ENCODE assay signal across 7 mouse cellular contexts in genomic region chr11:93098933-93099381, GRCm38 (mm10). TPM values are rescaled to one million over a fixed set of nuclear protein-coding genes. Genes with fewer than 3 reads are reported as not detected.
A peak's percentile ranks its signal among the peaks of the same experiment; 100 is the strongest.
DNase-seq lines count a peak whose midpoint lies in the region; ATAC-seq and TF ChIP-seq lines count a peak whose summit lies in the region.

No protein-coding gene starts in this region.

- no peak overlapping the region for H3K27ac ChIP-seq in lung, postnatal 0 days (ENCODE audit: low read length)
- peak overlapping the region; percentile 88 for H3K27ac ChIP-seq in hindbrain, embryonic 15.5 days (replicated peaks)
- H3K27ac ChIP-seq in midbrain, embryonic 11.5 days (ENCODE audit: low read depth, low read length), result no peak overlapping the region

- TF ChIP-seq CTCF in lung, postnatal 0 days (IDR thresholded peaks at IDR 0.05), result no peak
- TF ChIP-seq CTCF in lung, adult 2 months (IDR thresholded peaks at IDR 0.05; ENCODE audit: insufficient read depth, low read length), result no peak

- H3K9me3 ChIP-seq in lung, postnatal 0 days (ENCODE audit: low read length), result no peaks in the 10 kb centered on the region
- no peaks in the 10 kb centered on the region for H3K9me3 ChIP-seq in hindbrain, embryonic 15.5 days
- no peaks in the 10 kb centered on the region for H3K9me3 ChIP-seq in midbrain, embryonic 11.5 days (ENCODE audit: control insufficient read depth, low read length)

- H3K4me1 ChIP-seq in lung, postnatal 0 days (ENCODE audit: insufficient read depth, low read depth, low read length), result no peaks in the 10 kb centered on the region
- no peaks in the 10 kb centered on the region for H3K4me1 ChIP-seq in lung, adult 2 months (ENCODE audit: control insufficient read depth, insufficient read depth, low read length)
- H3K4me1 ChIP-seq in hindbrain, embryonic 15.5 days (replicated peaks), result peaks cover 12% of the 10 kb centered on the region; the same call in 1 of the 2 replicates
- peaks cover 13% of the 10 kb centered on the region; the same call in 1 of the 2 replicates for H3K4me1 ChIP-seq in midbrain, embryonic 11.5 days (ENCODE audit: control insufficient read depth, insufficient read depth, low read length)

- 0% methylated on average over 32 of the region's 37 CpGs for WGBS in lung, postnatal 0 days
- WGBS in lung, adult 2 months, result 2% methylated on average over 37 of the region's 37 CpGs
- WGBS in hindbrain, embryonic 15.5 days, result under 1% methylated on average over 35 of the region's 37 CpGs
- under 1% methylated on average over 37 of the region's 37 CpGs for WGBS in midbrain, embryonic 11.5 days

- no peaks in the 10 kb centered on the region for H3K36me3 ChIP-seq in lung, postnatal 0 days (ENCODE audit: insufficient read depth, low read length)
- H3K36me3 ChIP-seq in hindbrain, embryonic 15.5 days, result no peaks in the 10 kb centered on the region
- no peaks in the 10 kb centered on the region for H3K36me3 ChIP-seq in midbrain, embryonic 11.5 days (ENCODE audit: control insufficient read depth, insufficient read depth, low read length)

- no peak for TF ChIP-seq EP300 in lung, postnatal 0 days (IDR thresholded peaks at IDR 0.05)

- no peak for DNase-seq in lung, postnatal 0 days (ENCODE audit: low spot score)
- DNase-seq in lung, adult 2 months, result no peak
- peak; percentile 26 for DNase-seq in embryo, embryonic 10 days (ENCODE audit: low spot score)
- peak; percentile 94 for DNase-seq in midbrain, embryonic 11.5 days (ENCODE audit: low spot score, missing footprints)
- DNase-seq in urinary bladder, postnatal 14 days (ENCODE audit: low spot score), result no peak
- no peak for DNase-seq in spleen, adult 12 weeks (ENCODE audit: low spot score)

- peaks cover 43% of the 10 kb centered on the region for H3K27me3 ChIP-seq in lung, postnatal 0 days (replicated peaks; ENCODE audit: insufficient read depth, low read length)
- 0 out of 2 replicates have a peak, but pooled peaks cover 4% of the 10 kb centered on the region for H3K27me3 ChIP-seq in hindbrain, embryonic 15.5 days
- peaks cover 44% of the 10 kb centered on the region for H3K27me3 ChIP-seq in midbrain, embryonic 11.5 days (ENCODE audit: control insufficient read depth, insufficient read depth, low read length)

- no peak overlapping the region for H3K9ac ChIP-seq in lung, postnatal 0 days (replicated peaks; ENCODE audit: low read depth)
- H3K9ac ChIP-seq in hindbrain, embryonic 15.5 days, result peak overlapping the region; percentile 70
- peak overlapping the region; percentile 45 for H3K9ac ChIP-seq in midbrain, embryonic 11.5 days (ENCODE audit: low read length)

- TF ChIP-seq POLR2A in lung, adult 2 months (IDR thresholded peaks at IDR 0.05; ENCODE audit: borderline replicate concordance, extremely low read depth, low read depth, low read length), result no peak

- peak overlapping the region; percentile 32 for H3K4me2 ChIP-seq in lung, postnatal 0 days (replicated peaks; ENCODE audit: low read depth, low read length)
- H3K4me2 ChIP-seq in hindbrain, embryonic 15.5 days, result peak overlapping the region; percentile 94
- peak overlapping the region; percentile 71 for H3K4me2 ChIP-seq in midbrain, embryonic 11.5 days

- ATAC-seq in lung, postnatal 0 days, result no peak
- ATAC-seq in hindbrain, embryonic 15.5 days (ENCODE audit: low FRiP score, low read depth), result peak; percentile 72
- ATAC-seq in midbrain, embryonic 11.5 days (ENCODE audit: low FRiP score), result peak; percentile 61

- 0 out of 2 replicates have a peak overlapping the region, but pooled peaks have one; percentile 12 for H3K4me3 ChIP-seq in lung, postnatal 0 days (ENCODE audit: low read depth, low read length)
- H3K4me3 ChIP-seq in lung, adult 2 months (replicated peaks; ENCODE audit: extremely low read depth, low read depth, low read length), result no peak overlapping the region
- peak overlapping the region; percentile 72 for H3K4me3 ChIP-seq in hindbrain, embryonic 15.5 days
- peak overlapping the region; percentile 39 for H3K4me3 ChIP-seq in midbrain, embryonic 11.5 days (ENCODE audit: low read depth, low read length)

RNA-seq across cellular contexts. Expression of gene Car10, which starts 1.1 kb away (rescaled TPM):
- not detected in 2 replicates for polyA plus RNA-seq in lung, postnatal 0 days (2015; fragmentation: Nextera tagmentation; extraction: Ambion mirVana)
- not detected in 2 replicates for polyA plus RNA-seq in lung, adult 2 months (2012; rRNA removed)
- 45.8 and 54.4 TPM in 2 replicates for polyA plus RNA-seq in hindbrain, embryonic 15.5 days (2015; fragmentation: Nextera tagmentation; extraction: Ambion mirVana)
- polyA plus RNA-seq in midbrain, embryonic 11.5 days (2014; fragmentation: Nextera tagmentation; extraction: Ambion mirVana), result 0.87 and 1.7 TPM in 2 replicates

Comparison
In these comparisons a context has a peak if more than half of its experiments do, and no peak if none do; other contexts are left out.
1. DNase-seq: peak in embryo, embryonic 10 days (single experiment) and midbrain, embryonic 11.5 days (single experiment); none in lung, postnatal 0 days (single experiment), lung, adult 2 months (single experiment), urinary bladder, postnatal 14 days (single experiment) and spleen, adult 12 weeks (single experiment).
2. H3K4me2 ChIP-seq: peak in every context shown above with its lines; median percentile 94 in hindbrain, embryonic 15.5 days; 71 in midbrain, embryonic 11.5 days; 32 in lung, postnatal 0 days.
3. RNA of gene Car10, which starts 1.1 kb away (polyA plus RNA-seq): 45.8 to 54.4 TPM in hindbrain, embryonic 15.5 days; 0.87 to 1.7 TPM in midbrain, embryonic 11.5 days, not detected in lung, postnatal 0 days and not detected in lung, adult 2 months; every median in the first group is over 10 times any median in the second.